Mouse (Mus musculus) naive thymus-derived CD4-positive, alpha-beta T cell, adult 2 months (primary cell): ENCODE data around the gene Herpud1.

Experiments used
- DNase-seq: peaks from one replicate; pipeline ENCODE4 v3.0.0-alpha.2; 2011; ENCODE audit warnings: low read depth

The Herpud1 gene

GRCm38 (mm10) chr8:94375551-94375991 is 10.7 kb upstream of the Herpud1 start:
- DNase-seq: peak; percentile 68

- no peak for DNase-seq
Measured at GRCm38 (mm10) chr8:94376176-94376575, 10.1 kb upstream of the Herpud1 start.

GRCm38 (mm10) chr8:94376580-94376979 is 9.7 kb upstream of the Herpud1 start:
- peak; percentile 38 for DNase-seq

GRCm38 (mm10) chr8:94377031-94377430 is 9.2 kb upstream of the Herpud1 start:
- DNase-seq: no peak

- DNase-seq: no peak
Measured at GRCm38 (mm10) chr8:94377714-94378205, 8.5 kb upstream of the Herpud1 start.

GRCm38 (mm10) chr8:94378763-94379415 is 7.3 kb upstream of the Herpud1 start:
- DNase-seq: no peak

GRCm38 (mm10) chr8:94379686-94380085 is 6.6 kb upstream of the Herpud1 start:
- DNase-seq: no peak

GRCm38 (mm10) chr8:94384166-94384565 is 2.1 kb upstream of the Herpud1 start:
- DNase-seq: no peak

- no peak for DNase-seq
Measured at GRCm38 (mm10) chr8:94385506-94386213, 578 bp upstream of the Herpud1 start.

- DNase-seq: peak; percentile 74
Measured at GRCm38 (mm10) chr8:94387027-94387684, 918 bp downstream of the Herpud1 start.

GRCm38 (mm10) chr8:94387785-94388184 is 1.5 kb downstream of the Herpud1 start:
- DNase-seq: no peak

- no peak for DNase-seq
Measured at GRCm38 (mm10) chr8:94389531-94389930, 3.3 kb downstream of the Herpud1 start.

- no peak for DNase-seq
Measured at GRCm38 (mm10) chr8:94390429-94390828, 4.2 kb downstream of the Herpud1 start.

GRCm38 (mm10) chr8:94390910-94391309 is 4.7 kb downstream of the Herpud1 start:
- no peak for DNase-seq

GRCm38 (mm10) chr8:94392147-94392546 is 5.9 kb downstream of the Herpud1 start:
- DNase-seq: peak; percentile 76

GRCm38 (mm10) chr8:94392648-94393047 is 6.4 kb downstream of the Herpud1 start:
- no peak for DNase-seq

- DNase-seq: no peak
Measured at GRCm38 (mm10) chr8:94395851-94396540, 9.8 kb downstream of the Herpud1 start.

GRCm38 (mm10) chr8:94396964-94397657 is 10.9 kb downstream of the Herpud1 start:
- DNase-seq: peak; percentile 79

GRCm38 (mm10) chr8:94398587-94398986 is 12.3 kb downstream of the Herpud1 start:
- peak; percentile 74 for DNase-seq

- peak; percentile 22 for DNase-seq
Measured at GRCm38 (mm10) chr8:94399361-94399953, 13.2 kb downstream of the Herpud1 start.

GRCm38 (mm10) chr8:94399957-94400356 is 13.7 kb downstream of the Herpud1 start:
- DNase-seq: peak; percentile 34
